Mouse (Mus musculus): ENCODE data around the gene Gna11.

The Gna11 gene

DNA sequence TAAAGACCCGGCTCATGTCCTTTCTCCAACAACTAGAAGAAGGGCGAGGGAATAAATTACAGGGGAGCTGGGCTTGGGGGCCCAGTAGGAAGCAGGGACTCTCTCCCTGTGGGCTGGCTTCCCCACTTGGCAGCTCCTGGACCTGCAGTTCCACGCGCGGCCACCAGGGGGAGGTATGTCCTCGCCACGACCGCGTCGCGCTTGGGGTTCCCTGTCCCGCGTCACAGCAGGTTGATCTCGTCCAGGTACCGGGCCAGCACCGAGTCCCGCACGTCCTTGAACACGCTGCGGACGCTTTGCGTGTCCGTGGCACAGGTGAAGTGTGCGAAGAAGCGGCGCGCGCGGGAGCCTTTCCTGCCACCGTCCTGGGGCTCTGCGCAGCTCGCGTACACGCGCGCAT is 42.3 kb downstream of the Gna11 start:
- peak; percentile 88 for DNase-seq

DNA sequence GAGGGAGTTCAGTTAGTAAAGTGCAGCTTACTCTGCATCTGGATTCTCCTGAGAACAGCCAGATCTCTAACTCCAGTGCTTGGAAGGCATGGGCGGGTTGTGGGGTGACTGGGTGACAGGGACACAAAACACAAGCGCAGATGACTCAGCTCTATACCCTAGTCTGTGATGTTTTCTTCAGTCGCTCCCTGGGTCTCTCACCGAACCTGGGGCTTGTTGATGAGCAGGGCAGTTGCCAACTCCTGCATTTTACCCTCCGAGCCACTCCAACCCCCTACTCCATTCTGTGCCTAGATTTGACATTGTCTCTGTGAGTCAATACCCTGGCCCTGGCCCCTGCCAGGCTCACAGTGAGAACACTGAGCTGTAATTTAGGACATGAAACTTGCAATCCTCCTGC is 43.1 kb downstream of the Gna11 start:
- DNase-seq = peak; percentile 43

DNA sequence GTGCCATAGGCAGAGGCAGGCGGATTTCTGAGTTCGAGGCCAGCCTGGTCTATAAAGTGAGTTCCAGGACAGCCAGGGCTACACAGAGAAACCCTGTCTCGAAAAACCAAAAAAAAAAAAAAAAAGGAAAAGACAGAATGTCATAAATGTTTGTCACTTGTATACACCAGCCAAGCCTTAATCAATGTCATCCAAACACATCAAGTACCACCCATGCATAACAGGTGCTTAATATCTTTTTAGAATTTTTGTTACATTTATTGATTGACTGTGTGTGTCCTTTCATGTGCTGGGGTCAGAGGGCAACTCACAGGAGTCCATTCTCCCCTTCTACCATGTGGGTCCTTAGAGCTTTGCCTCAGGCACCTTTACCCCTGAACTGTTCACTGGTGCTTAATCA is 45.0 kb downstream of the Gna11 start, which contains the start of gene S1pr4:
Gene S1pr4 (minus strand): TSS at position 101 of the 400 bp plus-strand sequence.
- no peak for DNase-seq

- DNase-seq = peak; percentile 61
Measured at GRCm38 (mm10) chr10:81499250-81499901, 45.6 kb downstream of the Gna11 start.

DNA sequence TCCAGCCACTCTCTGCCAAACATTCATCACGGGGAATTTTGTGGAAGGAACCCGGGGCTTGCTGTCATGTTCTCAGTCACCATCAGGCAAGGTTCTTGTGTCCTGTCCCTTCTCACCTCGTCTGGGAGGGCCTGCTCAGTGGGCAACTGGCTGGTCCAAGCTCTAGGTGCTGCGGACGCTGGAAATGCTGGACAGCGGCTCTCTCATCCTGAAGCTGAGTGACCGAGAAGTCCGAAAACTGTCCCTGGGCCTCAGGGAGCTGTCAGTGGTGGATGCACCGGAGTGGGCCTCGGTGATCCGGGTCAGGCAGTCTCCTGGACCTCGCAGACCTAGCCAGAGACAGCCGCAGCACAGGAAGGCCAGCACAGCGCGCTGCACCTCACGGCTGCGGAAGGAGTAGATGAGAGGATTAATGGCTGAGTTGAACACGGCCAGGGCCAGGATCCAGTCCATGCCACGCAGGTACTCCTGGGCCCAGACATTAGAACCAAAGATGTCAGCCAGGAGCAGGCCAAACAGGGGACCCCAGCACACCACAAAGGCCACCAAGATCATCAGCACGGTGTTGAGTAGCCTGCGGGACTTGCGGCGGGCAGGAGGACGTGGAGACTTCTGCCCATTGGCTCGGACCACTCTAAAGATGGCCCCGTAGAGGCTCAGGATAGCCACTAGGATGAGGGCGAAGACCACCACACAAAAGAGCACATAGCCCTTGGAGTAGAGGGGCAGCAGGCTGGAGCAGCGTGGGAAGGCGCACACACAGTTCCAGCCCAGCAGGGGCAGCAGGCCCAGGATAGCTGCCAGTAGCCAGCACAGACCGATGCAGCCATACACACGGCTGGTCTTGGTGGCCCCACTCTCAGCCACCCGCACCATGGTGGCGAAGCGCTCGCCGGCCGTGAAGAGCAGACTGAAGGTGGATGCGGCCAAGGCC is 46.4 kb downstream of the Gna11 start:
- peak; percentile 65 for DNase-seq

DNA sequence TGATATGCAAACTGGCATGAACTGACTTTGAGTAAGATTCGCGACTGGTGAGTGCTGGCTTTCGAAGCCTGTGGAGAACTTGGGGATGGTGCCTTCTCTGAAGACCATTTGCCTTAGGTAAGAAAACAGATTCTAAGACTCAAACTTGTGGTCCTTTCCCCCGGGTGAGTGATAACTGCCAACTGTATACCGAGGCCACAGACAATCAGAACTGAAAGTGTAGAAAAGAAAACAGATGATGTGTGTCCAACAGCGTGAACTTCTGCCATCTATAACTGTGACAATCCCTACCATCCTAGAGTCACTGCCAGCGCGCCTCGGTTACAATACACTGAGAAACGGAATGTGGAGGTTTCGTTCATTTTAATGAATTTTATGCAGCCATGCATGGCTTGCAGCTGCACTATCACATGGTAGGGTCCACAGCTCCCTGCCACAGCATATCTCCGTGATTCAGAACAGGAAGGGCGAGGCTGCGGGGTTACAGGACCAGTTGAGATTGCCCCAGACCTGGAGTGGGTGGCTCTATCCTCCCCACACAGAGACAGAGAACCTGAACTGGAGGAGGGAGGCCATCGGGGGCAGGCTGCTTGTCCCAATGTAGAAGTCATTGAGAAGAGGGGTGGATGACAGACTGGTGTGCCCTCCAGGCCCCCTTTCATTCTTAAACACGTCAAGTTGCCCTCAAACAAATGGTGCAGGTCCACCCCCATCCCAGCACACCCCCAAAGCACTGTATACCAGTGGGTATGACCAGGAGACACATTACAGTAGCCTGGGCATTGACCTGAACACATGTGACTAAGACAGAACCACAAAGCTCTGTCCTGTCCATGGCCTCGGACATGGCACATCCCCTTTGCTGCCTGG is 47.4 kb downstream of the Gna11 start:
- peak; percentile 73 for DNase-seq

GRCm38 (mm10) chr10:81496969-81497368 is 48.0 kb downstream of the Gna11 start:
- DNase-seq = peak; percentile 57

DNA sequence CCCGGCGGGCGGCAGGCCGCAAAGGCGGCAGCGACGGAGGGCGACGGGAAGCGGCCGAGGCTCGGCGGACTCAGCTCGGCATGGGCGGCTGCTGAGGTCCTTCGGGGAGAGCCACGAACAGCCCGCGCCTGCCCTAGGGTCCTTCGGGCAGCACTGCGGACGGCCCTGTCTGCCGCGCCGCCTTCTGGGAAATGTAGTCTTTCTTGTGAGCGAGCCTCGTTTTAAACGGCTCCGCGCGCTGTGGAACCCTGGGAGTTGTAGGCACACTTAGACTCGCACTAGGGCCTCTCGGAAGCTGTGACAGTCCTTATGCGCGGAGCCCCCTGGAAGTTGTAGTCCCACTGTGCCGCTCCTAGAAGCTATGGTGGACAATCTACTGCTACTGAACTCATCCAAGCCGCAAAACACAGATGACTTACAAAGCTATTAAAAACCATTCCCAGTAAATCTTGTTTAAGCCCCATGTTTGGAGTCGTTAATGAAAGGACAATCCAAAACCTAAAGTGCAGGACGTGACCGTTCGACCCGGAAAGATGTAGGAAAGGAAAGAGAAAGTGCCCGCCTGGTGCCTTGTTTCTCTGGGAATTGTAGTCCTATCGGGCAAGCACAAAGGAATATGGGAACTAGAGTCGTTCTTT is 48.6 kb downstream of the Gna11 start, which contains the start of gene Ncln:
Gene Ncln (minus strand): TSS at position 129 of the 638 bp plus-strand sequence.
- peak; percentile 98 for DNase-seq

DNA sequence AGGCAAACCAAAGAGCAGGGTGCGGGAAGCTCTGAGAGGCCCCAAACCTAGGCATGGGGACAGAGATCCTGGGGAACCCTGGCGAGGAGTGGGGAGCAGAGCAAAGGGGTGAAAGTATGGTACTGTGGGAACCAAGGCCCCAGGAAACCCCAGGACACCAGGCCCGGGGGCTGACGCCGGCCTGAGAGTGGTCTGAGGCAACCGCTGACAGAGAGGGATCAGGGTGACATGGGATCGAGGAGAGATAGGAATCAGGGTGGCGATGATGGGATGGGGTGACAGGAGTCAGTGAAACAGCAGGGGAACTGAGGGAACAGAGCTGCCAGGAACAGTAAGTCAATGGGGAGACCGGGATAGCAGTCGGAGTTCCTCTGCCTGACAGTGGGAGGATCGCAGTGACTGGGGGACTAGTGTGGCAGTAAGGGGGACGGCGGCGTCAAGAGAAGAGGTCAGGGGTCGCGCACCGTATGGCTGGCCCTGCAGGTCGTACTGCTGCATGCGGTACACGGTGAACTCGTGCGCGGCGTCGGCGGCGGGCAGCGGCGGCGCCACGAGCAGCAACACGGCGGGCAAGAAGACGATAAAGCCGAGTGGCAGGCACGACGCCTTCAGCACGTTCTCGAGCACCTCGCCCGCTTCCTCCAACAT is 49.2 kb downstream of the Gna11 start:
- DNase-seq = peak; percentile 82

DNA sequence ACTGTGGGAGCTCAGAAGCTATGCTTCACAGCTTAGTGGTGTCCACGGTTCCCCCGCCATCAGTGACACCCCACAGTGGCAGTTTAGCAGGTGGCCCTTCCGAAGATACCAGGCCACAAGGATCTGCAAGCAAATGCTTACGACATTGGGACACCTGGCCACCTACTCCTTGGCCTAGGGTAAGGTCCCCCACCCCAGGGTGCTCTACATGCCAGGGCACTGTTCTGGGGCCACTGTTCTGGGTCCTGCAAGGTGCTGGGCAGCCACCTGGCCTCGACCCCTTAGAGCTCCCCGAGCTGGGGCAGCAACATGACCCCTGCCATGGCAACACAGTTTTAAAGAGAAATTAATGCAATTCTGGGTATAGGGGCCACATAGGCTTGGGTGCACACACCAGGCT is 49.8 kb downstream of the Gna11 start:
- peak; percentile 72 for DNase-seq

- peak; percentile 63 for DNase-seq
Measured at GRCm38 (mm10) chr10:81494260-81495041, 50.5 kb downstream of the Gna11 start.

- DNase-seq = peak; percentile 55
Measured at GRCm38 (mm10) chr10:81493601-81494220, 51.3 kb downstream of the Gna11 start.

GRCm38 (mm10) chr10:81492606-81493240 is 52.3 kb downstream of the Gna11 start:
- peak; percentile 57 for DNase-seq

DNA sequence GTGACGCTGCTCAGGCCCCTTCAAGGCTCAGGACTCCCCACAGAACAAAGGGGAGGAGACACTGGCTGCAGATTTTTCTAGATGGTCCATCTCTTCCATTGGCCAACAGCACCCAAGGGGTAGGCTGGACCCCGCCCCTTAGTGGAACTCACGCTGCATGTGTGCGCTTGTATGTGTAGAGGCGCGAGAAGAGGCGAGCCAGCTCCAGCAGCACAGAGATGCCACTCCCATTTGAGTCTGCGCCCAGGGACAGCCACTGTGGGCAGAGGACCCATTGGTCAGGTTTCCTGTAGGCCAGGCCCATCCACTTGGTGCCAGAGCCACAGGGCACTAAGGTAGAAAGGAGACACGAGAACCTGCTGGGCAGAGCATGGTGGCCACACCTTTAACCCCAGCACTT is 54.0 kb downstream of the Gna11 start:
- DNase-seq = peak; percentile 46

DNA sequence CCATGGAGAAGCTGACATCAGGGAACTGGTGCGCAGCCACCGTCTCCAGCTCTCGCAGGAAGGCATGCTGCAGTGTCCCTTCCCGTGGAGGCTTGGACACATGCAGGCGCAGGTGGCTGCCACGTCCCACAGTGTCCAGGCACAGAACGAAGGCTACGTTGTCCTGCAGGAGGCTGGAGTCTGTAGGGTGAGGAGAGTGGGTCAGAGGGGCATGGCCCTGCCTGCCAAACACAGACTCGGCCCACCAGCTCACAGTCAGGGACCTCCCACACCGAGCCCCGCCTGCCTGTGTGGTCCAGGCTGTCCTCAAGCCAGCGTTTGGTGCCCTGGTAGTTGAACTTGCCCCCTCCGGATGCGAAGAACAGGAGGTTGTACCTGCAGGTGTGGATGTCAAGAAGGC is 55.0 kb downstream of the Gna11 start:
- DNase-seq = no peak

DNA sequence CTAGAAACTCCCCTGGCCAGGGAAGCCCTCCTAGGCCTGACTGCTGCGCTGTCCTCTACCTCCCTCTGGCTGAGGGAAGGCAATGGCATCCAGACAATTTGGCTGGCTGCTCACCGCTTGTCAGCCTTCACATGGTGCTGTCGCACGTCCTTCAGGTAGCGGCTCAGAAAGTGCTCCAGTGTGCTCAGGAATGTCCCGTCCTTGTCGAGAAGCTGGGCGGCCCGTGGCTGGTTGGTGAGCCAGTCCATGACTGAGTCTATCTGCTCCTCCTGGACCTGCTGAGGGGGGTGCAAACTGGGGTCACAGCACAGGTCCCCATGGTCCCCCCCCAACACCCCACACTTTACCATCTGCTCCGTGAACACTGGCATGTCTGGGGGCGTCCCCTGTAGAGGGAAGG is 56.9 kb downstream of the Gna11 start:
- DNase-seq = no peak

DNA sequence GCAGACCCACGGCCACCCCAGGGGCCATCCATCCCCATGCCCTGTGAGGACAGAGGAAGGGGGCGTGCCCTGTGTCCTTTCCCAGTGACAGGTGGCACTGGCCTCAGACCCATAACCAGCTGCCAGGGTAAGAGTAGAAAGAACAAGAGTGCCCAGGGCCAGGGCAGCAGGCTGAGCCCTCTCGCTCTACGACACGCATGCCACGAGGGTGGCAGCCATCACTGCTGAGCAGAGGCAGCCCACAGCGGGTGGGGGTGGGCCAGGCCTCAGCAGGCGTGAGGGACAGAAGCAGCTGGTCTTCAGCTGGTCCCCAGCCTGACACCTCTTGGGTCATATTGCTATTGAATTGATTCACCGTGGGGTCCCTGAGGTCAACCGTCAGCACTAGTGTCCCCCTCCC is 58.5 kb downstream of the Gna11 start:
- DNase-seq = no peak

DNA sequence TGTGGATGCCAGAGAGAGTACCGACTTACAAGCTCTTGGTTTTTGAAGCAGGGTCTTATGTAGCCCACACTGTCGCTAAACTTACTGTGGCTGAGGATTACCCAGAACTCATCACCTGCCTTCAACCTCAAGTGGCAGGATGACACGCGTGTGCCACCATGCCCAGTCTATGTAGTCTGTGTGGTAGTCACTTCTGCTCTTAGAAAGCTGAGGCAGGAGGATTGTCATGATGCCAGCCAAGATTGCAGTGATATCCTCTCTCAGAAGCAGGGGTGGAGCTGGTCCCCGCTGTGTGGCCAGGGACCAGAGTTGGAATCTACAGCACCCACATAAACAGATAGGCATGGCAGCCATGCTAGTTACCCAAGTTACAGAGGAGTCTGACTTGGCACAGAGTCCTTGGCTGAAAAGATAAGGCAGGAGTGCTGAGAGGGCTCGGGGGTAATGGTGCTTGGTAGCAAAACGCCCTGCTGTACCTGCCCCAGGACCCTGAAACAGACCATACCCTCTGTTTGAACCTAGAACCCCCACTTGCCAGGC is 59.4 kb downstream of the Gna11 start:
- no peak for DNase-seq

DNA sequence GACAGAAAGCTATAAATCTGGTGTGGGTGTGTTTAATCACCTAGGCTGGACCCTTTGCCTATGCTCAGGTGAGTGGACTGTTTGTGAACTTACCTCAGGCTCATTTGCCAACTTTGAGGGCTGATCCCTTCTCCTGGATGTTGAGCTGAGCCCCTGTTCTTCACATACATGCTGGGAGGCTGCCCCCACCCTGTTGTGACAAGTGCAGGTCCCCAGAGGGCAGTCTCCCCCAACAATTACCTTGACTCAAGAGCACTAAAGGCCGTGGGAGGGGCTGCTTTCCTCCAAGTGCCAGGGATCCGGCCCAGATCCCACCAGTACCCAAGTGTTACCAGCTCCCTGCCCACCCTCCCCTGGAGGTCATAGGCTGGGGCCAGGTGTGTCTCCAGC is 59.9 kb downstream of the Gna11 start:
- no peak for DNase-seq

All from cerebellum, adult 9-11 months (tissue).